Comparison of ENCODE assay signal across 9 mouse cellular contexts in the genomic region with DNA sequence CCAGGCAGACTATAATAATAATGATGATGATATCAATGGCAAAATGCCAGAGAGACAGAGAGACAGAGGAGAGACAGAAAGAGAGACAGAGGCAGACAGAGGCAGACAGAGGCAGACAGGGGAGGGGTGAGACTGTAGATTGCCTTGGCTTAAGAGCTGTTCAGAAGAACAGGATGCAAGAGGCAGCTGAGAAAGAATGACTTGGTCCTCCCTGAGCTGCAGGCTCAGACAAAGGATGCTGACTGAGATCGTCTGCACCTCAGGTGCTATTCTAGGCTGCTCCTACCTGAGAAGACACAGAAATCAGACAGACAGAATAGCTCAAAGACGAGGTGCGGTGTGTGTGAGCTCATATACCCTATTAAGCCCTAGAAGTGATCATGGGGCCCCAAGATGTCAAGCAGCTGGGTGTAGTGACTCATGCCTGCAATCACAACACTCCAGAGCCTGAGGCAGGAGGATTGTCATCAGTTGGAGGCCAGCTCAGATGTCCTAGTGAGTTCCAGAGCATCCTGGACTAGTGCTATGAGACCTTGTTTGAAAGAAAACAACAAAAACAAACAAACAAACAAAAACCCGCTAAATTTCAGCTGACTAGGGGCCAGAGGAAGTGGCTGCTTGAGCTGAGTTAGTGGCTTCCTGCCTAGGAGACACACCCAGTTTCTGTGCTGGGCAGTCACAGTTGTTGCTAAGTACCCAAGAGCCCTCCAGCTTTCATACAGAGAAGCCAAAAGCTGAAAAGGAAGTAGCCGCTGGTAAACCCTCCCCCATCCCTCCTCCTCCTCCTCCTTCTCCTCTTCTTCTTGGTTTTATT. TPM values are rescaled to one million over a fixed set of nuclear protein-coding genes. Genes with fewer than 3 reads are reported as not detected.
DNase-seq lines count a peak whose midpoint lies in the region; ATAC-seq and TF ChIP-seq lines count a peak whose summit lies in the region.
"Had no signal": no experiment of that assay in that cellular context is flagged by ENCODE, and none has a peak within 500 bp of the region (broad histone marks: within the 10 kb centered on the region; RNA-seq: fewer than 3 reads in every experiment).

No protein-coding gene starts in this region.

- DNase-seq in kidney, adult 11 months: peak; percentile 41
- DNase-seq in kidney, adult 18-20 months: no peak
- peak; percentile 56 to 63 for DNase-seq in heart, postnatal 10 days
- no peak for DNase-seq in liver, embryonic 13.5 days
- DNase-seq in spleen, adult 2 months (ENCODE audit: low read depth in 1 of 2, low spot score in 2 of 2): peak; percentile 74 to 77
- no peak for DNase-seq in testis, postnatal 14 days (ENCODE audit: low spot score)
- no peak for DNase-seq in embryo, embryonic 10 days (ENCODE audit: low spot score)

- WGBS in liver, embryonic 13.5 days (ENCODE audit: insufficient replicate concordance): 11% methylated on average over 5 of the region's 5 CpGs
- 2% methylated on average over 5 of the region's 5 CpGs for WGBS in spleen, adult 2 months

- no peak; the same call in 1 of the 2 replicates for TF ChIP-seq POLR2A in spleen, adult 2 months (IDR thresholded peaks at IDR 0.05; ENCODE audit: low read depth, low read length)

- H3K27me3 ChIP-seq in liver, embryonic 13.5 days: no peaks in the 10 kb centered on the region
- no peaks in the 10 kb centered on the region for H3K27me3 ChIP-seq in spleen, adult 2 months (ENCODE audit: control insufficient read depth, insufficient read depth, low read length)

- peak overlapping the region; percentile 63 for H3K27ac ChIP-seq in liver, embryonic 13.5 days
- peak overlapping the region; percentile 97 for H3K27ac ChIP-seq in spleen, adult 2 months (ENCODE audit: insufficient read depth, low read length)

- TF ChIP-seq CTCF in spleen, adult 2 months (IDR thresholded peaks at IDR 0.05; ENCODE audit: extremely low read depth, insufficient read depth, insufficient read length, insufficient replicate concordance): no peak

- no peaks in the 10 kb centered on the region for H3K36me3 ChIP-seq in liver, embryonic 13.5 days
- no peaks in the 10 kb centered on the region for H3K36me3 ChIP-seq in spleen, adult 2 months (ENCODE audit: control insufficient read depth, insufficient read depth, low read length)

- no peak overlapping the region for H3K4me3 ChIP-seq in liver, embryonic 13.5 days (replicated peaks)
- peak overlapping the region; percentile 22; the same call in 1 of the 2 replicates for H3K4me3 ChIP-seq in spleen, adult 2 months (ENCODE audit: extremely low read depth, insufficient read depth, insufficient read length)

- peak overlapping the region; percentile 14; the same call in 1 of the 2 replicates for H3K4me2 ChIP-seq in liver, embryonic 13.5 days

- ATAC-seq in activated CD4-positive, CD25-positive, alpha-beta regulatory T cell, adult 4 months: peak; percentile 93
- no peak for ATAC-seq in liver, embryonic 13.5 days (ENCODE audit: low read depth)

- intact Hi-C loops in heart, postnatal 10 days (cut with DNase I): no loop called here

- H3K4me1 ChIP-seq in liver, embryonic 13.5 days (replicated peaks): peaks cover 52% of the 10 kb centered on the region
- H3K4me1 ChIP-seq in spleen, adult 2 months (ENCODE audit: control insufficient read depth, insufficient read depth, insufficient read length): peaks cover 38% of the 10 kb centered on the region; the same call in 1 of the 2 replicates

- H3K9me3 ChIP-seq in liver, embryonic 13.5 days (replicated peaks): no peaks in the 10 kb centered on the region

- no peak overlapping the region for H3K9ac ChIP-seq in liver, embryonic 13.5 days

RNA-seq across cellular contexts. Expression of gene Cdc42, which starts 10.0 kb away (rescaled TPM):
- 100 to 1,000 TPM; 726 to 745 TPM for polyA plus RNA-seq in activated CD4-positive, CD25-positive, alpha-beta regulatory T cell, adult 4 months (2017; shearing (Covaris generic))
- 100 to 1,000 TPM; 245 to 270 TPM for total RNA-seq in heart, postnatal 10 days (2021)
- polyA plus RNA-seq in liver, embryonic 13.5 days (2015; fragmentation: Nextera tagmentation; extraction: Ambion mirVana): 284 and 331 TPM in 2 replicates
- 42.1 and 55.5 TPM in 2 replicates for polyA plus RNA-seq in spleen, adult 2 months (2012; rRNA removed)

RNA-seq across cellular contexts. Expression of gene Cela3a, which starts 42.1 kb away (rescaled TPM):
- polyA plus RNA-seq in activated CD4-positive, CD25-positive, alpha-beta regulatory T cell, adult 4 months (2017; shearing (Covaris generic)): not detected
- not detected for total RNA-seq in heart, postnatal 10 days (2021)
- polyA plus RNA-seq in liver, embryonic 13.5 days (2015; fragmentation: Nextera tagmentation; extraction: Ambion mirVana): not detected in 2 replicates
- 3.2 and 4.9 TPM in 2 replicates for polyA plus RNA-seq in spleen, adult 2 months (2012; rRNA removed)
- polyA plus RNA-seq: neural tube, embryonic 11.5 days had no signal

Comparison
In these comparisons a context has a peak if more than half of its experiments do, and no peak if none do; other contexts are left out.
1. DNase-seq: peak in kidney, adult 11 months (single experiment), heart, postnatal 10 days (2 of 2) and spleen, adult 2 months (2 of 2); none in kidney, adult 18-20 months (single experiment), liver, embryonic 13.5 days (single experiment), testis, postnatal 14 days (single experiment) and embryo, embryonic 10 days (single experiment).